Mouse (Mus musculus) adrenal gland (tissue): ENCODE measurements around the gene Slc30a2.
"Not testable (repeated sequence)": the region's sequence is repeated elsewhere in the genome, so short reads cannot be mapped to it uniquely, and the experiment has no call there.

Source experiments
- intact Hi-C: fragments of 180-260 bp; cut with DNase I; formaldehyde crosslinking; loops from one replicate; pipeline ENCODE4 v1.15.1; 2025

The Slc30a2 gene

DNA sequence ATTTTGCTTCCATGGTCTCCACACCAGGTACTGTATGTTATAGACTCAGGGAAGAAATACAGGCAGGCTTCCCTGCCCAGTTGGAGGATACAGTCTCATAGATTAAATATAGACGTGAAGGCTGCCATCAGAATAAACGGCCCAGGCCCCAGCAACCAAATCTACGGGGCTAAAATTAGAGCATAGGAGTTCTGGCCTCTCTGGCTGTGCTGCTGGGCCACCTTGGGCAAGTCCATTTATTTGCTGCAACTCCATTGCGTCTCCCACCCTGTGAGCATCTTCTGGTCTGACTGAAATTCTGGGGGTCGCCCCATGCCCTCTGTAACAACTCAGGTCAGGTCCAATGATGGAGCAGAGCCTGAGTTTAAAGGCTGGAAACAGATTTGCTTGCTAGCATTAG is 23.9 kb upstream of the Slc30a2 start:
- intact Hi-C loops = no loop called here

DNA sequence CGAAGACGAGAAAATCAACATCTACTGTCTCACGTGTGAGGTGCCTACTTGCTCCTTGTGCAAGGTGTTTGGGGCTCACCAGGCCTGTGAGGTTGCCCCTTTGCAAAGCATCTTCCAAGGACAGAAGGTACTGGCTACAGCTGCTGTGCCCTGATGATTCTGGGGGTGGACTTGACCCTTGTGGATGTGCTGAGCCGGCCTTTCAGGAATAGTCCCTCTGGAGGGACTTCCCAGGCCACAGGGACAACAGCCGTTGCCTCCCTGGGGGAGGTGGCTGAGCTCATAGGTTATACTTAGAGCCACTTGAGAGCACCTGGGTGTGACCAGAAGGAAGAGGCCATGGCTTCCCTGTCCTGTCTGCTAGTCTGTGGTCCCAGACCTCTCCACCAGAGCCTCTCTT is 23.3 kb upstream of the Slc30a2 start:
- intact Hi-C loops = no loop called here

DNA sequence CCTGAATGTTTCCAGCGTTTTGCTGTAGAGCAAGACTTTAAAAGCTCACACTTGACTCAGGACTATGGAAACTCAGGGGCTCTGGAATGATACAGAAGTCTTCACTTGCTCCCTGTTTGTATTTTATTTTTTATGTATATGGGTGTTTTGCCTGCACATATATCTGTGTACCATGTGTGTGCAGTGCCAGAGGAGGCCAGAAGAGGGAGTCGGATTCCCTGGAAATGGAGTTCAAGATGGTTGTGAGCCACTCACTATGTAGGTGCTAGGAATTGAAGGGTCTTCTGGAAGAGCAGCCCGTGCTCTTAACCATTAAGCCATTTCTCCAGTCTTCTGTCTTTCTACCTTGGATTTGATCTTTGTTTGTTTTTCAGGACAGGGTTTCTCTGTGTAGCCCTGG is 21.5 kb upstream of the Slc30a2 start:
- intact Hi-C loops = no loop called here

DNA sequence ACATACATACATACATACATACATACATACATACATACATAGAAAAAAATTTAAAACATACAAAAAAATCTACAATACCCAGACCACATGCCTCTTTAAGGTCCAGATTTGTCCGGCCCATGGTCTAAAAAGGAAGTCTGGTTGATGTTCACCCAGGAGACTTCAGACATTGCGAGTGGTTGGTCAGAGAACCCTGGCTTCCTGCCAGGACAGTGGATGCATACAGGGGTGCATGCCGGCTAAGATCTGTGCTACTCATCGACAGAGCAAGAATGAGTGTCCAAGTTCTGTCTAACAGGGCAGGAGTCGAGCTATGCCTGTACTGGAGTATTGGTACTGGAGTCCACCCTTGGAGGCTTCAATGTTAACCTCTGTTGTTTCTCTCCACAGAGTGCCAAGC is 18.3 kb upstream of the Slc30a2 start:
- intact Hi-C loops = no loop called here

DNA sequence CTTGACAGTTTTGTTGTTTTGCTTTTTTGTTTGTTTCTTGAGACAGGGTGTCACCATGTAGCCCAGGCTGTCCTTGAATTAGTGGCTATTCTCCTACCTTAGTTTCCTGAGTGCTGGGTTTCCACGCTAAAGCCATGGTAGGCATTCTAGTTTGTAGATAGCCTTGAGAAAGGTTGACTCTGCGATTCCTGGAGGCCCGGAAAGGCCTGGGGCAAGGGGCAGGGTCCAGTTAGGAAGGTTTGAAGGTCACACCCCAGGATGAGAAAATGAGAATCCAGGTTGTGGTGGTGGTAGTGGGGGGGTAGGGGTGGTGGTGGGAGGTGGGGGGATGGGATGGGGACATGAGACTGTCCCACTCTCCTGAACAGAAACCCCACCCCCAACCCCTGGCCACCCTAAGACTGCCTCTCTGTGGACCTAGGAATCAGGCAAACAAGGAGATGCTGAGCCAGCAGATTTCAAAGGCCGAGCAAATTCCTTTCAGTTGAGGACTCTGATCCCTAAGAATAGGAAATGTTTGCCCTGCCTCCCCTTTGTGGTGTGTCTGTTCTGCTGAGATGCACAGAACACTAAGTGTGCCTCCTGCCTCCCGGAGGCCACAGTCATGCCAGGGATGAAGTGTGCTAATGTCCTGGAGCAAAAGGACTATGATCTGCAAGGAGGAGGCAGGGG is 16.0 kb upstream of the Slc30a2 start:
- intact Hi-C loops = no loop called here

DNA sequence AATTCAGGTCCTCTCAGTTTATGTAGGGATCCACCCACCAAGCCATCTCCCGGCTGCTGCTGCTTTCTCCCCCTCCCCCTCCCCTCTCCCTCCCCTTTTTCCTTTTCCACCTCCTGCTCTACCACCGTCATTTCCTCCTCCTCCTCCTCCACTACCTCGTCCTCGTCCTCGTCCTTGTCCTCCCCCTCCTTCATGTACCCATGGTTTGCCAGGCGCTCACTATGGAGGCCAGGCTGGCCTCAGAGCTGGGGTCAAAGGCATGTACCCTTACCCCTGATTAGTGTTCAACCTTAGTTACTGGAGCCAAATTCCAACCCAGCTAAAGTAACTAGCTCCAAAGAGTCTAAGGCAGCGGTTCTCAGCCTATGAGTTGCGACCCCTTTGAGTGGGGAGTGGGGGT is 14.8 kb upstream of the Slc30a2 start:
- intact Hi-C loops = no loop called here

DNA sequence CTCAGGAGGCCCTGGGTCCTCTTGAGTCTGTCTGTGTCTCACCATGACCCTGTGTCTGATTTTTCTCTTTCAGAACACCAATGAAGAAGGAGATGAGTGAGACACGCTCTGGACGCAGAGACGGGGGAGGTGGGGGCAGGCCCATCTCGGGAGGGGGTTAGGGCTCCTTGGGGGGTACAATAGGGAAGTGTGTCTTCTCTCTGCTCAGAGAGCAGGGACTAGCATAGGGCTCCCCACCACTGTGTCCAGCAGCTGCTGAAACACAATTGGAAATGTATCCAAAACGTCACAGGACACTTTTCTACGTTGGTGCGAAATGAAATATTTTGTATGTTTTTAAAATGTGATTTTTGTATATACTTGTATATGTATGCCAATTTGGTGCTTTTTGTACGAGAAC is 14.1 kb upstream of the Slc30a2 start:
- intact Hi-C loops = no loop called here

DNA sequence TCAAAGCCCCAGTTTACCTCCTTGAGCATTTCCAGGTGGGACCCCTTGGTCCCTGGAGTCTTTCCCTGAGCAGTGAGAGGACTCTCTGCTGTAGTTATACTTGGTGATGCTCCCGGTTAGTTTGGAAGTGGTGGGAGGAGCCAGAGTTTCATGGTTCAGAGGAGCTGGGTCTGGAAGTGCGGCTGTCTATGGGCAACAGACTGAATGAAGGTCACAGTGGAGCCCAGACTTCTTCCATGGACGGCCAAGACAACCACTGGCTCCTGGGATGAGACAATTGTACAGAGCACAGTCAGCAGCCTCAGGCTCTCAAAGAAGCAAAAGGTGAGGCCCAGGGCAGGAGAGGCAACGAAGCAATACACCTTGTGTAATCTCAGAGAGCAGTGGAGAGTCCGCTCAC is 12.7 kb upstream of the Slc30a2 start:
- intact Hi-C loops = no loop called here

DNA sequence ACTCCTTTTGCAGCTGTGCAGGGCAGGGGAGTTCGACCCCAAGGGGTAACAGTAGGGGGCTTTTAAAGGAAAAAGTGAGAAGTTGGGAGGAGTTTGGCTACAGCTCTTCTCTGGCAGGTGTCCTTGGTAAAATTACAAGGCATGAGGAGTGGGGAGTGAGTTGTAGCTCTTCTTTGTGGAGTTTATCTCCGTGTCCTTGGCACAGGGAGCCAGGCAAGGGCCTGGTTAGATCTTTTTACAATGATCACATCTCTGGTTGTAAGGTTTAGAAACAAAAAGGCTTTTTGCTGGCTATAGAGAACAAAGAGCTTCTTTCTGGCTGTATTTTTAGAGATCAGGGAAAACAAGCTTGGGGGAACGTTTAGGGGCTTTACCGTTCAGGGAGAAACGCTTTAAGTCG is 1.8 kb upstream of the Slc30a2 start:
- intact Hi-C loops = not testable (repeated sequence)

DNA sequence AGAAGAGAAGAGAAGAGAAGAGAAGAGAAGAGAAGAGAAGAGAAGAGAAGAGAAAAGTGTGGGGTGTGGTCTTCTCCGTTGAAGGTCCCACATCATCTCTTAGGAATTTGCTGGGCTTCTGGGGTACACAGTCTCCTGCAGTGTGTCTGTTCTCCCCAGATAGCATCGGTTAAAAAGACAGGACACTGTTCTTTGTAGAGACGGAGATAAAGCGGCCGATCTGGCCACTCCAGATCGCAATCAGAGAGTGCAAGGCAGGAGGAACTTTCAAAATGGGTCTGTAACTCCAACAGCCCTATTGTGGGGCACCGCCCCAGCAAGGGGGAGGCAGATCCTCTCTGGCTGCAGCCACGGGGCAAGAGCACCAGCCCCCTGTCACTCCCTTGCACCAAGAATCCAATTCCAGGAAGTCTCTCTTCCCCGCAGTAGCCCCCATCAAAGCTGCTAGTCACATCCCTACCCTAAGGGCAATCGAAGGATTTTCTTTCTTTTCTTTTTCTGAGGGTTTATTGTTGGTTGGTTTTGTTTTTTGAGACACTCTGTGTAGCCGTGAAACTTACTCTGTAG is 685 bp upstream of the Slc30a2 start:
- intact Hi-C loops = no loop called here

DNA sequence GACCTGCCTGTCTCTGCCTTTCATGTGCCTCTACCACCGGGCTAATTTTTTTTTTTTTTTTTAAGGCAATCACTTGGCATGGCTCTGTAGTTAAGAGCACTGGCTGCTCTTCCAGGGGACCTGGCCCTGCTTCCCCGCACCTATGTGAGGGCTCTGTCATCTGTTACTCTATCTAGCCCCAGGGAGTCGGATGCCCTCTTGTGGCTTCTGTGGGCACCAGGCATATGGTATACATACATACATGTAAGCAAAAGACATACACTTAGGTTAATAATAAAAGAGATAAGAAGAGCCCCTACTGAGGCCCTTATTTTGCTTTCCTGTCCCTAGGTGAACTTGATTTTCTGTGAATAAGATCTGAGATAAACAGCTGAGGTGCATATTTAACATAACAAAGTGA is 1.6 kb downstream of the Slc30a2 start:
- intact Hi-C loops = no loop called here

DNA sequence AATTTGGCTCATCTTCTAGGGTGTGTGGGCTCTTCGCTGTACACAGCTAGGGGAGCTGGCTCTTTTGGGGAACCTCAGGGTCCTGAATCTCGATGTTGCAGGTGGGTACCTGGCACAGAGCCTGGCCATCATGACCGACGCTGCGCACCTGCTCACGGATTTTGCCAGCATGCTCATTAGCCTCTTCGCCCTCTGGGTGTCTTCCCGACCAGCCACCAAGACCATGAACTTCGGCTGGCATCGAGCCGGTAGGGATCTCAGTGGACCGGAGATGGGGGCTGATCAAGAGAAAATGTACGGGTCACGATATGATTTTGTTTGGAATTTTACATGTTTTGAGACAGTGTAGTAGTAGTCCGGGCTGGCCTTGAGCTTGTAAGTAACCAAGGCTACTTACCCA is 2.8 kb downstream of the Slc30a2 start:
- intact Hi-C loops = no loop called here

DNA sequence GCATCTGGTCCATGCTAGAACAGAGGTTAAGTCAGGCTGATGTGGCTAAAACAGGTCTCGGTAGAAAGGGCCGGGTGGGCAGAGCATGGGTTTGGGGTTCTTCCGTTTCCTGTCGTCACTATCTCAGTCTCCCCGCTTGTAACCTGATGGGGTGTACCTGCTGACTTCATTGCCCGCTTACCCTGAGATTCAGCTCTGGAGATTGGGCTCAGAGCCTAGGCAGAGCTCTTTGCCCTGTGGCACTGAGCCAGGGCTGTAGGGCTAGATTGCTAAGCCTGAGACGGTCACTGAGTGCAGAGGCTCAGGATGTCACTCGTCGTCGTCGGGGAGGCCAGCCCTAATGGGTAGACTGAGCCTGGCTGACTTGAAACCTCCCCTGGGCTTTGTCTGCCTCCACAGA is 5.1 kb downstream of the Slc30a2 start:
- intact Hi-C loops = no loop called here

DNA sequence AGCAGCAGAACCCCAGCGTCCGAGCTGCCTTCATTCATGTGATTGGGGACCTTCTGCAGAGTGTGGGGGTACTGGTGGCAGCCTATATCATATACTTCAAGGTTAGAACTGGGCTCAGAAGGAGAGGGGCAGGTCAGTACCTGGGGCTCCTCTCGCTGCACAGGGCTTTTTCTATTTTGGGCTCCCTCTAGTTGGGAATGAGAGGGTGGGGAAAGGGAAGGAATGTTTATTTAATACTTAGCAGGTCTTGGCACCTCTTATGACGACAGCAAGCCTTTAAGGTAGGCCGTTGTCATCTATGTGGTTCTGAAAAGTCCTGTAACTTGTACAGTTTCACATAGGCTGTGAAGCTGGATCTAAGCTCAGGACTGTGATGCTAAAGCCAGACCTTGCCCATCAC is 5.6 kb downstream of the Slc30a2 start:
- intact Hi-C loops = no loop called here

DNA sequence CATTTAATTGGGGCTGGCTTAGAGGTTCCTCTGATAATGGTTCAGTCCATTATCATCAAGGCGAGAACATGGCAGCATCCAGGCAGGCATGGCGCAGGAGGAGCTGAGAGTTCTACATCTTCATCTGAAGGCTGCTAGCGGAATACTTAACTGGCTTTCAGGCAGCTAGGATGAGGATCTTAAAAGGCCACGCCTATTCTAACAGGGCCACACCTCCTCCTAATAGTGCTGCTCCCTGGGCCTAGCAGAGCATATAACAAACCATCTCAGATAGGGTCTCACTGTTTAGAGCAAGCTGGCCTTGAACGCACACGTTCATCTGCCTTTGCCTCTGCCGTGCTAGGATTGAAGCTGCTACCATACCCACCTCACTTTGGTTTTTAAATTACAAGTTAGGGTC is 6.8 kb downstream of the Slc30a2 start:
- intact Hi-C loops = no loop called here

DNA sequence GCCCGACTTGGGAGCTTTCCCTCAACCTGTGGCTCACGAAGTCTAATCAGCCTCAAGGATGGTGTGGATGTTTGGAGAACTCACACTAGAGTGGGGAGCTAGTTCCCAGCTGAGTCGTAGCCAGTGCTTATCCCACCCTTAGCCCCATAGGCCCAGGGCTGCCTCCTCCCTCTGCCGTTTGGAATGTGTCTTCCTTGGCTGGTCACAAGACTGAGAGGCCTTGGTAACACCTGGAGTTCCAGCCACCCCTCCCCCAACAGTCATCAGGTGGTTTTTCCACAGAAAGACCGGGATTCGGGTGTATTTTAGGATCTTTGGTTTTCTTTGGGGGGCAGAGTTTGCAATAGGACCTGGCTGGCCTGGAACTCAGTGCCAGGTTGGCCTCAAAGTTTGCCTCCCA is 7.7 kb downstream of the Slc30a2 start:
- intact Hi-C loops = no loop called here

DNA sequence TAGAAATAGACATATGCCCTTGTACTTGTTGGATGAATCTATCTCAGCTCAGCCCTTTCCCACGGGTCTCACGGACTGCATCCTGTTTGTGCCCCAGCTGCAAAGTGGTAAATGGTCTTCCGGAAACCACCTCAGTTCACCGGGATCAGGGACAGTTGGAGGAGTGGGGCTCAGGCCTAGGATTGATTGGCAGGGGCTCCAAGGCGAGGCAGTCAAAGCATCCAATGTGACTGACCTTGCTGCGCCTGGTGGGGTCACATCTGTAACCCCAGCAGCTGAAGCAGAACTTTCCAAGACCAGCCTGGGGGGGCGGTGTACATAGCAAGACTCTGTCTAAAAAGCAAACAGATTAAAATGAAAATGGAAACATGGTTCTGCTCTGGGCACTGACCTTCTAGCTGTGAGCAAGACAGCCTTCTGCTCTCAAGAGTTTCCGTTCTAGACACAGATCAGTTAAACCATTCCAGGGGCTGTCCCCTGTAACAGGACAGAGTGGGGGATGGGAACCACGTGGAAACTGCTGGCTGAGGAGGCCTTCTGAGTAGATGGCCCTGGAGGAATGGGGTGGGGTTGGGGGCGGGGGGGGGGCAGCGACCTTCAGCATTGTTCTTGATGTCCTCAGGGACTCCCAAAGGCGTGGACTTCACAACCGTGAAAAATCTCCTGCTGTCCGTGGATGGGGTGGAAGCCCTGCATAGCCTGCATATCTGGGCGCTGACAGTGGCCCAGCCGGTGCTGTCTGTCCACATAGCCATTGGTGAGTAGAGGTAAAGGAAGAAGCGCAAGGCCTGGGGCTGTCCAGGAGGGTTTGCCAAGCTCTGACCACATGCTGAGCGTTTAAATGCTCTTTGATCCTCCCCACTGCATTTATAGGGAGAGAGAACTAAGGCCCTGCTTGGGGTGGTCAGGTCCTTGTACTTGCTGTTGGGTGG is 8.6 kb downstream of the Slc30a2 start:
- intact Hi-C loops = no loop called here

DNA sequence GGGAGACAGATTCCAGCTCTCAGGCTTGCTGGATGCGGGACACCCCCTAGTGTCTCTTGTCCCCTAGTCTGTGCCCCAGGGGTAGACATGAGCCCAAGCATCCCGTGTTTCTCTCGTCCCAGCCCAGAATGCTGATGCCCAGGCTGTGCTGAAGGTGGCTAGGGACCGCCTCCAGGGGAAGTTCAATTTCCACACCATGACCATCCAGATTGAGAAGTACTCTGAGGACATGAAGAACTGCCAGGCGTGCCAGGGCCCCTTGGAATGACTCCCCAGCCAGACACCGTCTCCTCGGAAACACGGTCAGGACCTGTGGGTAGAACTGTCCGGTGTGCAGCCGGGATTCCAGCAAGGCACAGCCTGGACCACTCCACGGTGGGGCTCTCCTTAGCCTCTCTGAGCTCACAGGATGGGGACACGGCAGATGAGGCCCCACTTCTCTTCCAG is 9.3 kb downstream of the Slc30a2 start:
- intact Hi-C loops = no loop called here

DNA sequence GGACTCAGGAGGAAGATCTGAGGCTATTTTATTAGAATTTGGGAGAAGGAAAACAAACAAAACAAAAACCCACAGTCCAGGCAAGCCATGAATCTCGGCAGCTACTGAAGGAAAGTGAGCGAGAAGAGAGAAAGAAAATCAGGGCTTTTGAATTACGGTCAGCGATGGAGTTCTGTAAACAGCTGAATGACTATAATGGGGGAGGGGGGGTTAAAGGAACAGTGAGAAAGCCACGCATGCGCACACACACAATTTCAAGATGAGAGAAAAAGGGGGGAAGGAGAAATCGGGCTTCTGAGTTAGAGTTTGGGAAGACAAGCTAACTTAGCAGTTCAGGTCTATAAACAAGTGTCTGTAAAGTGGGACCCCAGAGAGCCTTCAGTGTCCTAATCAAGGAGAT is 9.9 kb downstream of the Slc30a2 start:
- intact Hi-C loops = no loop called here

DNA sequence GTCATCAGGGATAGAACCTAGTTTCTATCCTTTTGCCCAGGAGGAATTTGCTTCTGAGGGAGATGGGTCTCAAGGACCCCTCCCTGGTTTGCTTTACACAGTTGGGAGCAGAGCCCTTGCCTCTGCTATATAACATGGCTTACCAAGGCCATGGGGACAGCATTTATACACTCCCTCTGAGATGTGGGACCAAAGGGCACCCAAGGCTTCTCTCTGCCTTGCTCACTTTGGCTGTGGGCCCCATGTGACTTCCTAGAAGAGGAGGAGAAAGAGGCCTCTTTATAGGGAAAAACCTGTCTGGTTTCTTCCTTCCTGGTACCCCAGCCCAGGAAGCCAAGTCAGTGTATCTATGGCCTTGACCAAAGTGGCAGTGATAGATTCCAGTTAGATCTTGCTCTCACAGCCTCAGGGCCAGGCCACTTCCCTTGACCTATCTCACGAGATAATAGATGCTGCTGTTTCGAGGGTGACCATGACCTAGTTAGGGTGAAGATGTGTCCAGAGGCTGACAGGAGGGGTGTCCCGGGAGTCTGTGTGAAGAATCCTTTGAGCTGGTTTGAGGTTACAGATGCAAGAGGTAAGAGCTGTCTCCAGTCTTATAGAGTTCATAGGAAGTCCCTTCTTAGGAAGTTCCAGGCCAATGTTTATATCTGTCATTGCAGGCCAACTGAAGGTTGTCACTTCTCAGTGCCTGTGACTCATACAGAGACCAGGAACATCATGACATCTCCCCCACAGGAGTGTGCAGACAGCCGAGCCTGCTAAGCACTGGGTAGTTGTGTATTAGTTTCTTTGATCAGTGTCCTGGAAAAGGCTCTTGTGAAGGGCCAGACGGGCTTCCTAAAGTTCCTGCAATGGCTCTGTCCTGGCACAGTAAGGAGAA is 10.8 kb downstream of the Slc30a2 start:
- intact Hi-C loops = no loop called here

DNA sequence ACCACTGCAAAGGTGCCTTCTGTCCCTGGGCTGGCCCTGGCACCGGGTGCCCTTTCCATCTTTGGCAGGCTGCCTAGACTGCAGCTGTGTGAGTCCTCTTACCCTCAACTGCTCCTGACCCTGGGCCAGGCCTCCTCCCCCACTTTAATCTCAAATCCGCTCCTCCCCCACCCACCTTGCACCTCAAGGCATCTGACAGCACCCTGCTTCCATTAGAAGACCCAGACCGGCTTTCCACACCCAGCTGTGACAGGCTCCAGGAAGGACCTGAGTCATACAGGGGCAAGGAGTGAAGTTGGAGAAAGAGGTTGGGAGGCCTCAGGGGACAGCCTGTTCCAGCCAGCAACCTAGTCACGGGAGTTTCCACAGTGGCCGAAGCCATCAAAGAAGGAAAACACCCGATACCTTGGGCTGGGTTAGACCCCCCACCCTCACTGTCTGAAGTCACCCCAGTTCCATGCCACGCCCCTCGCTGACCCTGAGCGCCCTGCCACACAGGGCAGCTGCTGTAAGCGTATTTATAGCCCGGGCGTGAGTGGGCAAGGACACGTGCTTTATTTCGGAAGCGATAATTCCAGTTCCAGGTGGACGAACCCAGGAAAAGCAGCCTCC is 13.0 kb downstream of the Slc30a2 start:
- intact Hi-C loops = loop anchor here (5.0 kb wide), 2 partner anchors 44 to 64 kb away; no protein-coding TSS in a partner anchor
